Mouse (Mus musculus) midbrain, embryonic 14.5 days (tissue): ENCODE results near the gene Rps2. TPM values are rescaled to one million over a fixed set of nuclear protein-coding genes. Genes with fewer than 3 reads are reported as not detected.

Experiments used
- ATAC-seq: fragments of 200-750 bp; cut with Nextera tagmentation; 2 replicates; pipeline ENCODE4 v1.8.0; 2017; ENCODE audit warnings: moderate number of reproducible peaks, moderate library complexity; ENCODE audit not compliant: low FRiP score, low TSS enrichment
- DNase-seq: peaks from one replicate; pipeline ENCODE4 v3.0.0-alpha.2; 2015
- H3K27ac ChIP-seq: fragments of 300-500 bp; sonication (generic); replicated peaks from 2 replicates; pipeline ENCODE4 v1.5.1; 2014; ENCODE audit warnings: mild to moderate bottlenecking, low read depth, low read length, moderate library complexity
- H3K27me3 ChIP-seq: fragments of 300-500 bp; sonication (generic); 2 replicates; pipeline ENCODE4 v1.6.1; 2014; ENCODE audit warnings: low read length, control low read depth, mixed read lengths; ENCODE audit not compliant: control insufficient read depth, insufficient read depth
- H3K36me3 ChIP-seq: fragments of 300-500 bp; sonication (generic); 2 replicates; pipeline ENCODE4 v1.6.1; 2014; ENCODE audit warnings: low read length, control low read depth; ENCODE audit not compliant: control insufficient read depth, insufficient read depth
- H3K4me1 ChIP-seq: fragments of 300-500 bp; sonication (generic); 2 replicates; pipeline ENCODE4 v1.6.1; 2014; ENCODE audit warnings: mild to moderate bottlenecking, antibody characterized with exemption, low read length, control low read depth; ENCODE audit not compliant: control insufficient read depth, insufficient read depth
- H3K4me2 ChIP-seq: fragments of 300-500 bp; sonication (generic); 2 replicates; pipeline ENCODE4 v1.6.1; 2014; ENCODE audit warnings: mild to moderate bottlenecking, low read length, moderate library complexity
- H3K4me3 ChIP-seq: fragments of 300-500 bp; sonication (generic); replicated peaks from 2 replicates; pipeline ENCODE4 v1.5.1; 2014; ENCODE audit warnings: low read depth, low read length
- H3K9ac ChIP-seq: fragments of 300-500 bp; sonication (generic); replicated peaks from 2 replicates; pipeline ENCODE4 v1.6.1; 2014; ENCODE audit warnings: mild to moderate bottlenecking, low read length, moderate library complexity
- H3K9me3 ChIP-seq: fragments of 300-500 bp; sonication (generic); 2 replicates; pipeline ENCODE4 v1.6.1; 2016; ENCODE audit warnings: low read length, control low read depth, mixed read lengths; ENCODE audit not compliant: control insufficient read depth
- WGBS: fragments of 180-500 bp; shearing (Covaris S2); extraction: QIAGEN DNeasy Blood & Tissue Kit; methylation state at CpG from one replicate; pipeline ENCODE4 v1.1.7; 2014; 5-methylcytosine and 5-hydroxymethylcytosine counted together
- polyA plus RNA-seq: library from polyadenylated mRNA; unstranded; fragments of >200 nt; fragmentation: Nextera tagmentation; extraction: Ambion mirVana; gene quantifications from 2 replicates; pipeline ENCODE4 v1.2.1, GENCODE M21; 2014

The Rps2 gene
- polyA plus RNA-seq, 1 experiment from 2014 or later, result 824 TPM

DNA sequence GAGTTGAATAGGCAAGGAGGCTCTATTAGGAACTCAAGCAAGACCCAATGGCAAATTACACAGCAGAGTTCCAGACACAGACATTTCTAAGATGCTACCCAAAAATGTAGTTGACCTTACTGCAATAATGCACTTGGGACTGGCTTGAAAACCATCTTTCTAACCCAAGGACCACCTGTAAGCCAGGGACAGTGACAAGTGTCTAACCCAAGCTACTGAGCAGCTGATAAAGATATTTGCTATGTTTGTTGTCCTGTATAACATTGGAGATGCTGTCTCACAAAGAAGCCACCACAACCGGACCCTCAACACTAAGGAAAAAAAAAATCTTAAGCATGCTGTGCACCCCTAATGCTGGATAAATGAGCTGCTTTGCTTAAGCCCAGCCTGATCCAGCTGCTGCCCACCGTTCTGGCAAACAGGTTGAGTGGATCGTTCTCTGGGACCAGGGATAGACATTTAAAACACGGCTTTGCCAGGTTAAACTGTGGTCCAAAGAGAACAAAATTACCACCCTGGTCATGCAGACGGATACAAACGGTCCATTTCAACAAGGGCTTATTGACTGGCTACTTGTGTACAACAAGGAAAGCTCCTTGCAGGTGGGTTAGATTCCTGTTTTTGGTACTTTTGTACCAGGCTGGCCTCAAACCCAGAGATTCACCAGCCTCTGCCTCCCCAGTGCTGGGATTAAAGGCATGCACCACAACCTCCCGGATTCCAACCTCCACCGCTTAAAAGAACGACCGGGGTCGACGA lies 5.4 kb downstream of the Rps2 start:
- H3K9me3 ChIP-seq, result no peaks in the 10 kb centered on the region
- 2% methylated on average over 12 of the region's 12 CpGs for whole genome bisulfite sequencing
- H3K27ac ChIP-seq, result no peak overlapping the region; the same call in 1 of the 2 replicates

DNA sequence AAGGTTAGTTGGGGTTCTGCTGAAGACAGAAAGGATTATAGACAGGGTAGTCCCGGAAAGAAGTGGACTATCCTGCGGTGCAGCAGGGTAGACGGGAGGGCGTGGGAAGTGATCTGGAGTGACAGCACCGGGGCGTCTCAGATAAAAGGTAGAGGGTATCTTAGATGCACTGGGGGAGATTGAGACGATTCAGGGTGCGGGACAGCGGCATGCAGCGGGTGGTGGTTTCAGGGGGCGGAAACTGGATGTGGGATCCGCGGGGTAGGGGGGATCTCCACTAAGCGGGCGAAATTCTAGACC lies 5.9 kb downstream of the Rps2 start:
- DNase-seq (no peak), ATAC-seq (no peak)
- peaks cover 16% of the 10 kb centered on the region for H3K36me3 ChIP-seq
- peak overlapping the region; percentile 88 for H3K9ac ChIP-seq
- H3K4me2 ChIP-seq, result peak overlapping the region; percentile 94
- WGBS, result under 1% methylated on average over 15 of the region's 15 CpGs
- H3K27me3 ChIP-seq, result no peaks in the 10 kb centered on the region
- H3K4me3 ChIP-seq, result peak overlapping the region; percentile 76
- peak overlapping the region; percentile 77 for H3K27ac ChIP-seq
- H3K4me1 ChIP-seq, result peaks cover 9% of the 10 kb centered on the region
- H3K9me3 ChIP-seq, result no peaks in the 10 kb centered on the region

More for the DNA sequence above, 5.4 kb downstream of the Rps2 start:
- DNase-seq (no peak), ATAC-seq (no peak)
- Histone ChIP-seq H3K4me3 (peak overlapping the region; percentile 76), H3K4me1 (peaks cover 9% of the 10 kb centered on the region), H3K4me2 (peak overlapping the region; percentile 94), H3K9ac (peak overlapping the region; percentile 88), H3K27me3 (no peaks in the 10 kb centered on the region), H3K36me3 (peaks cover 16% of the 10 kb centered on the region)

DNA sequence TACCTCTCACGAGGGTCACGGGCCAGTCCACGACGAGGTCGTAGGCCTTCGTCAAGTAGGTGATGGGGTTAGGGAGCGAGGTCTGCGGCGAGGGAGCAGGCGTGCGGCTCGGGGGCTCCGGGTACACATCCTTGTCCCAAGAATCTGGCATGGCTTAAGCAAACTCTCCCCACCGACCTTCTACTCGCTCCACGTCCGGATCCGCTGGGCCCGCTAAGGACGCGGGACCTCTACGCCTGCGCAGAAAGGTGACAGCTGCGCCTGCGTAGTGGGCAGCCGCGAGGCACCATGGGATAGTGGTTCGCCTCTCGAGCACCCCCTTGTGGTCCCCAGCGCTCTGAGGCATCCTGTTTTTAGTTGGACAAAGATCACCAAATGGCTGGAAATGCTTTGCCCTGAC lies 6.3 kb downstream of the Rps2 start, which contains the start of gene Ndufb10:
Gene Ndufb10 (minus strand): TSS at position 295 of the 400 bp plus-strand sequence.
- Histone ChIP-seq H3K9ac (peak within 1 kb of the TSS; percentile 88), H3K36me3 (peaks cover 16% of the 10 kb centered on the region), H3K9me3 (no peaks in the 10 kb centered on the region), H3K4me3 (peak within 1 kb of the TSS; percentile 76), H3K4me1 (peaks cover 9% of the 10 kb centered on the region), H3K27me3 (no peaks in the 10 kb centered on the region), H3K4me2 (peak within 1 kb of the TSS; percentile 94), H3K27ac (peak within 1 kb of the TSS; percentile 77)
- WGBS, result under 1% methylated on average over 30 of the region's 30 CpGs
- peak; percentile 76 for ATAC-seq
- DNase-seq, result peak; percentile 99

DNA sequence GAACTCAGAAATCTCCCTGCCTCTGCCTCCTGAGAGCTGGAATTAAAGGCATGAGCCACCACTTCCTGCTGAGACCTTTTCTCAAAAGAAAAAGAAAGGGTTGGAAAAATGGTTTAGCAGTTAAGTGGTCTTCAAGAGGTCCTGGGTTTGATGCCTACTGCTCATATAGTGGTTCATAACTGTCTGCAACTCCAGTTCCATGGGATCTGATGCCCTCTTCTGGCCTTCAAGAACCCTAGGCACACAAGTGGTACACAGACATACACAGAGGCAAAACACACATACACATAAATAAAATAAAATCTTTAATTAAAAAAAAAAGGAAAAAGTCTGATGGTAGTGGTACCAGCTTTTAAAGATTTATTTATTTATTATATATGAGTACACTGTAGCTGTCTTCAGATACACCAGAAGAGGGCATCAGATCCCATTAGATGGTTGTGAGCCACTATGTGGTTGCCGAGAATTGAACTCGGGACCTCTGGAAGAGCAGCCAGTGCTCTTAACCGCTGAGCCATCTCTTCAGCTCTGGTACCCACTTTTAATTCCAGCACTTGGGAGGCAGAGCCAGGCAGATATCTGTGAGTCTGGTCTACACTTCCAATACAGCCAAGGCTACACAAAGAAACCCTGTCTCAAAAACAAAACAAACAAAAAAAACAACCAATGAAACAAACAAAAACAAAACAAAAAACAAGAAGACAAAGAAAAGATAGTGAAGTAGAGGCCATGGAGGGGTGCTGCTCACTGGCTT lies 7.9 kb downstream of the Rps2 start:
- Histone ChIP-seq H3K9ac (no peak overlapping the region), H3K9me3 (no peaks in the 10 kb centered on the region), H3K27ac (no peak overlapping the region), H3K27me3 (no peaks in the 10 kb centered on the region), H3K4me2 (no peak overlapping the region), H3K4me3 (no peak overlapping the region), H3K4me1 (peaks cover 9% of the 10 kb centered on the region), H3K36me3 (peaks cover 16% of the 10 kb centered on the region)
- 79% methylated on average over 3 of the region's 3 CpGs for WGBS
- DNase-seq, result no peak
- ATAC-seq, result no peak

DNA sequence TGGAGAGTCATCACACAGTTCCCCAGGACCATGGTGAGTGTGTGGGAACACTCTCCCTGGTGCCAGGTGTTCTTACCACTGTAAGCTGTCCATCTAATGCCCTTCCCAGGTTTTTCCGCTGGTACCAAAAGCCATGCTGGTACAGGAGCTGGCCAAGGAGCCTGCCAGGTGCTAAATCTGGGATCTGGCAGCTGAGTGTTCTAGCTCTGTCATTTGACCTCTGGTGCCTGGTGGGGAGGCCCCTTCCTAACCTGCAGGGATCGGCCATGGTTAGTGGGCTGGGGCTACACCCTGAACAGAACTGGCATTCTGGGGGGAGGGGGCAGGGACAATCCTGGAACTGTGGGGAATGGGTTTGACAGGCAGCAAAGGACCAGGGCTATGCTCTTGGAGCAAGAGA lies 9.7 kb downstream of the Rps2 start, which contains the start of gene Rpl3l:
Gene Rpl3l (plus strand): TSS at position 203 of the 400 bp plus-strand sequence.
- H3K9me3 ChIP-seq, result no peaks in the 10 kb centered on the region

DNA sequence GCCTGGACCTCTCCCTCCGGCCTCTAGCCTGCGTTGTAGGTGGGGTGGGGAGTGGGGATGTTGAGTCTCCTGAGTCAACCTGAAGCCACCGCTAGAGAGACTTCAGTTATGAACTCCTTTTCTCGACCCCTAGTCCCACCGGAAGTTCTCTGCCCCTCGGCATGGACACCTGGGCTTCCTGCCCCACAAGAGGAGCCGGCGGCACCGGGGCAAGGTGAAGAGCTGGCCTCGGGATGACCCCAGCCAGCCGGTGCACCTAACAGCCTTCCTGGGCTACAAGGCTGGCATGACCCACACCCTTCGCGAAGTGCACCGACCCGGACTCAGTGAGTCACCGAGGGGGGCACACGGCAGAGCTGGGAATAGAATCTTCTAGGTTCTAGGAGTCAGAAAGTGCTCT lies 10.3 kb downstream of the Rps2 start:
- Histone ChIP-seq H3K4me3 (no peak overlapping the region), H3K9me3 (no peaks in the 10 kb centered on the region), H3K4me2 (no peak overlapping the region), H3K9ac (no peak overlapping the region), H3K27ac (no peak overlapping the region), H3K36me3 (no peaks in the 10 kb centered on the region), H3K4me1 (peaks cover 5% of the 10 kb centered on the region), H3K27me3 (no peaks in the 10 kb centered on the region)
- no peak for DNase-seq
- 80% methylated on average over 17 of the region's 17 CpGs for WGBS
- no peak for ATAC-seq

More for the DNA sequence above, 9.7 kb downstream of the Rps2 start, which contains the start of gene Rpl3l:
- DNase-seq (no peak), ATAC-seq (no peak)
- Histone ChIP-seq H3K4me3 (no peak within 1 kb of the TSS), H3K4me1 (peaks cover 9% of the 10 kb centered on the region), H3K36me3 (peaks cover under 1% of the 10 kb centered on the region; the same call in 1 of the 2 replicates), H3K27me3 (no peaks in the 10 kb centered on the region), H3K27ac (no peak within 1 kb of the TSS), H3K4me2 (no peak within 1 kb of the TSS), H3K9ac (no peak within 1 kb of the TSS)
- WGBS, result 75% methylated on average over 2 of the region's 2 CpGs

DNA sequence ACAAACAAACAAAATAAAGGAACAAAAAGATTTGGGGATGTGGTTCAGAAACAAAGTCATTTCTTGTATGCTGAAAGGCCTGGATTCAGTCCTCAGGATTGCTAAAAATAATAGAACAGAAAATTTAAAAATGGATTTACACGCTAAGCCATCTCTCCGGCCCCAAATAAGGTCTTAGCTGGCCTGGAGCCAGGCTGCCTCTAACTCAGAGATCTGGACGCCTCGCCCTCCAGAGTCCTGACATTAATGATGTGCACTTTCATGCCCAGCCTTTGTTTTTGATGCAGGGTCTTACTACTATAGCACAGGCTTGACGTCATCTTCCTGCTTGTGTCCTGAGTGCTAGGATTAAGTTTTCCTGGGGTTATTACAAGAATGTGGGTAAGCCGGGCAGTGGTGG lies 11.2 kb downstream of the Rps2 start:
- no peaks in the 10 kb centered on the region for H3K36me3 ChIP-seq
- DNase-seq, result no peak
- no peak overlapping the region for H3K4me3 ChIP-seq
- no peak overlapping the region for H3K4me2 ChIP-seq
- no peak overlapping the region for H3K9ac ChIP-seq
- H3K4me1 ChIP-seq, result no peaks in the 10 kb centered on the region
- no peaks in the 10 kb centered on the region for H3K9me3 ChIP-seq
- 78% methylated on average over 6 of the region's 6 CpGs for WGBS
- no peak for ATAC-seq
- no peak overlapping the region for H3K27ac ChIP-seq
- H3K27me3 ChIP-seq, result no peaks in the 10 kb centered on the region

DNA sequence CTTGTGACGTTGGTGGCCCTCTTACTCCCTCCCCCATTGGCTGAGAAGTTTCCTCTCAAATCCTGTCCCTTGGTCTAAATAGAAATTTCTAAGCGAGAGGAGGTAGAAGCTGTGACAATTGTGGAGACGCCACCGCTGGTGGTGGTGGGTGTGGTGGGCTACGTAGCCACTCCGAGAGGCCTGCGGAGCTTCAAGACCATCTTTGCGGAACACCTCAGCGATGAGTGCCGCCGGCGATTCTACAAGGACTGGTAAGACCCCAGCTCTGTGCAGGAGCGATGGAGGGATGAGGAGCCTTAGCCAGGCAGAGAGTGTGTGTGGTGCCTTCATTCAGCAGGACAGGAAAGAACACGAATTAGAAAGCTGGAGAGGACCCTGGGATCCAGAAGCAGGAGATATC lies 12.9 kb downstream of the Rps2 start:
- WGBS, result 85% methylated on average over 14 of the region's 14 CpGs
- DNase-seq (no peak), ATAC-seq (no peak)
- no peaks in the 10 kb centered on the region for H3K9me3 ChIP-seq
- H3K27ac ChIP-seq, result no peak overlapping the region
- H3K4me3 ChIP-seq, result no peak overlapping the region
- no peaks in the 10 kb centered on the region for H3K4me1 ChIP-seq
- no peak overlapping the region for H3K9ac ChIP-seq
- H3K36me3 ChIP-seq, result no peaks in the 10 kb centered on the region
- no peak overlapping the region for H3K4me2 ChIP-seq
- no peaks in the 10 kb centered on the region for H3K27me3 ChIP-seq
